Comparison of ENCODE assay signal across 9 mouse cellular contexts in the genomic region with DNA sequence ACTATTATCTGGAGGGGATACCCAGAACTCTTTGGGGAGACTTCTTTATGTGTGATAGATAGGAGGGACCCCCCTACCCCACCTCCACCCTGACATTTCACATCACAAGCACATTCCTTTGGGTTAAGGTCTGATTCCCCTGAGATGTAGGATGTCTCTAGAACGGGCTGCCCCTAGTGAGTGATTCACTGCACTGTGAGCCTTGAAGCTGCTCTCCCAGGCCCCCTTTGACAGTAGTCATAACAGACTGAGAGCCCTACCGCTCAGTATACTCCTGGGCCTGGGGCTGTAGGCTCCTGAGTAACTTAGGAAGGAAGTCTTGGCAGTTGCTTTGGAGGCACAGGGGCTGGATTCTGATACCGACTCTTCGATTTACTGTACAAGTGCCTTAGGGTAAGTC. TPM values are rescaled to one million over a fixed set of nuclear protein-coding genes. Genes with fewer than 3 reads are reported as not detected.
DNase-seq lines count a peak whose midpoint lies in the region; ATAC-seq and TF ChIP-seq lines count a peak whose summit lies in the region.
"Had no signal": no experiment of that assay in that cellular context is flagged by ENCODE, and none has a peak within 500 bp of the region (broad histone marks: within the 10 kb centered on the region; RNA-seq: fewer than 3 reads in every experiment).

No protein-coding gene starts in this region.

- no peak overlapping the region for H3K27ac ChIP-seq in heart, embryonic 11.5 days (ENCODE audit: low read depth, low read length)
- no peak overlapping the region for H3K27ac ChIP-seq in ES-Bruce4 (ENCODE audit: insufficient read depth, low read length)
- peak overlapping the region; percentile 83; the same call in 1 of the 2 replicates for H3K27ac ChIP-seq in hindbrain, embryonic 10.5 days

- no peaks in the 10 kb centered on the region for H3K9me3 ChIP-seq in heart, embryonic 11.5 days (replicated peaks; ENCODE audit: control insufficient read depth, low read length)
- H3K9me3 ChIP-seq in ES-Bruce4 (replicated peaks; ENCODE audit: control insufficient read depth, insufficient read depth, low read length, poor library complexity, severe bottlenecking), result no peaks in the 10 kb centered on the region
- no peaks in the 10 kb centered on the region for H3K9me3 ChIP-seq in hindbrain, embryonic 10.5 days

- 53% methylated on average over 4 of the region's 4 CpGs for WGBS in heart, embryonic 11.5 days (ENCODE audit: insufficient replicate concordance)
- WGBS in hindbrain, embryonic 10.5 days, result 70% methylated on average over 4 of the region's 4 CpGs

- no peak for DNase-seq in heart, postnatal 4 days
- DNase-seq in hindbrain, embryonic 10.5 days (ENCODE audit: low spot score), result no peak
- peak; percentile 13 for DNase-seq in lung, postnatal 10 days
- no peak for DNase-seq in layer of hippocampus, adult 18-20 months (ENCODE audit: low spot score in 2 of 2)
- no peak for DNase-seq in ovary, postnatal 10 days (ENCODE audit: low spot score)
- DNase-seq in adrenal gland, postnatal 4 days (ENCODE audit: low spot score in 2 of 2), result no peak

- ATAC-seq in heart, embryonic 11.5 days (replicated peaks; ENCODE audit: insufficient number of reproducible peaks, low FRiP score, low TSS enrichment), result no peak; the same call in 1 of the 2 replicates

- no peak for TF ChIP-seq EP300 in ES-Bruce4 (IDR thresholded peaks at IDR 0.05; ENCODE audit: insufficient read depth, low read depth, low read length)

- peaks cover 28% of the 10 kb centered on the region for H3K4me1 ChIP-seq in heart, embryonic 11.5 days (ENCODE audit: control insufficient read depth, insufficient read depth, low read length)
- H3K4me1 ChIP-seq in ES-Bruce4 (ENCODE audit: control insufficient read depth, insufficient read depth, low read length), result no peaks in the 10 kb centered on the region
- peaks cover 60% of the 10 kb centered on the region for H3K4me1 ChIP-seq in hindbrain, embryonic 10.5 days (replicated peaks)

- TF ChIP-seq CTCF in ES-Bruce4 (IDR thresholded peaks at IDR 0.05; ENCODE audit: low read depth, low read length), result no peak

- H3K9ac ChIP-seq in heart, embryonic 11.5 days (ENCODE audit: low read depth, low read length), result 0 out of 2 replicates have a peak overlapping the region, but pooled peaks have one; percentile 66
- 0 out of 2 replicates have a peak overlapping the region, but pooled peaks have one; percentile 33 for H3K9ac ChIP-seq in ES-Bruce4 (ENCODE audit: low read depth, poor library complexity, severe bottlenecking)

- no peaks in the 10 kb centered on the region for H3K36me3 ChIP-seq in heart, embryonic 11.5 days (ENCODE audit: control insufficient read depth, insufficient read depth, low read length)
- H3K36me3 ChIP-seq in ES-Bruce4 (ENCODE audit: control insufficient read depth, insufficient read depth, low read length, poor library complexity, severe bottlenecking), result no peaks in the 10 kb centered on the region
- H3K36me3 ChIP-seq in hindbrain, embryonic 10.5 days, result no peaks in the 10 kb centered on the region

- peak overlapping the region; percentile 55 for H3K4me3 ChIP-seq in heart, embryonic 11.5 days (ENCODE audit: low read depth, low read length)
- H3K4me3 ChIP-seq in ES-Bruce4 (ENCODE audit: low read depth, low read length), result peak overlapping the region; percentile 43
- H3K4me3 ChIP-seq in hindbrain, embryonic 10.5 days, result peak overlapping the region; percentile 60

- TF ChIP-seq POLR2A in ES-Bruce4 (IDR thresholded peaks at IDR 0.05; ENCODE audit: insufficient read depth, low read length), result no peak

- peaks cover 4% of the 10 kb centered on the region; the same call in 1 of the 2 replicates for H3K27me3 ChIP-seq in heart, embryonic 11.5 days (ENCODE audit: control insufficient read depth, insufficient read depth, low read length)
- H3K27me3 ChIP-seq in ES-Bruce4 (ENCODE audit: control insufficient read depth, insufficient read depth, low read length, poor library complexity, severe bottlenecking), result no peaks in the 10 kb centered on the region; the same call in 1 of the 2 replicates
- H3K27me3 ChIP-seq in hindbrain, embryonic 10.5 days (ENCODE audit: insufficient read depth, poor library complexity, severe bottlenecking), result peaks cover 45% of the 10 kb centered on the region

- peak overlapping the region; percentile 67 for H3K4me2 ChIP-seq in heart, embryonic 11.5 days

RNA-seq across cellular contexts. Expression of a gene that starts 1.2 kb away (rescaled TPM):
- polyA plus RNA-seq in heart, embryonic 11.5 days (2014; fragmentation: Nextera tagmentation; extraction: Ambion mirVana), result 3.9 and 6.4 TPM in 2 replicates
- 10 to 100 TPM; 17.3 to 18.6 TPM for total RNA-seq in heart, postnatal 4 days (2021)
- 4.9 and 5.9 TPM in 2 replicates for polyA plus RNA-seq in ES-Bruce4 (2011; ENCODE audit: insufficient read depth, insufficient read length, low read depth, missing spikeins)
- polyA plus RNA-seq in hindbrain, embryonic 10.5 days (2016; fragmentation: Nextera tagmentation; extraction: Ambion mirVana), result 5.8 and 6.0 TPM in 2 replicates
- total RNA-seq in layer of hippocampus, adult 18-20 months (2021), result 1 to 10 TPM; 1.6 to 2.5 TPM
- total RNA-seq in adrenal gland, postnatal 4 days (2021), result 10 to 100 TPM; 27.4 to 28.7 TPM

RNA-seq across cellular contexts. Expression of a gene that starts 50.1 kb away (rescaled TPM):
- polyA plus RNA-seq in heart, embryonic 11.5 days (2014; fragmentation: Nextera tagmentation; extraction: Ambion mirVana), result 0.10 TPM in 1 of 2 replicates, not detected in the other
- not detected for total RNA-seq in heart, postnatal 4 days (2021)
- polyA plus RNA-seq in ES-Bruce4 (2011; ENCODE audit: insufficient read depth, insufficient read length, low read depth, missing spikeins), result not detected in 2 replicates
- polyA plus RNA-seq in hindbrain, embryonic 10.5 days (2016; fragmentation: Nextera tagmentation; extraction: Ambion mirVana), result not detected in 2 replicates
- not detected for total RNA-seq in layer of hippocampus, adult 18-20 months (2021)
- not detected for total RNA-seq in adrenal gland, postnatal 4 days (2021)
- total RNA-seq: left cerebral cortex, postnatal 10 days had no signal

Comparison
In these comparisons a context has a peak if more than half of its experiments do, and no peak if none do; other contexts are left out.
1. RNA of a gene that starts 1.2 kb away (total RNA-seq): 27.4 to 28.7 TPM in adrenal gland, postnatal 4 days and 17.3 to 18.6 TPM in heart, postnatal 4 days; 1.6 to 2.5 TPM in layer of hippocampus, adult 18-20 months; every median in the first group is over 4 times any median in the second.
2. Peak in every context shown above with its lines, with median percentiles within 50 percentile points of each other: H3K4me3 ChIP-seq.